Mouse (Mus musculus) heart, adult 2 months (tissue): Measurements from ENCODE around the gene Gm20388.

ENCODE experiments used
- CTCF ChIP-seq: fragments of 200-600 bp; IDR thresholded peaks from 2 replicates; pipeline ENCODE4 v1.8.1; 2022; ENCODE audit warnings: antibody characterized with exemption, mild to moderate bottlenecking, moderate library complexity
- EP300 ChIP-seq: fragments of 200-500 bp; IDR thresholded peaks from 2 replicates; pipeline ENCODE4 v1.6.1; 2011; ENCODE audit warnings: low read depth, low read length, control low read depth; ENCODE audit not compliant: insufficient read depth
- POLR2A ChIP-seq: fragments of 200-500 bp; IDR thresholded peaks from 2 replicates; pipeline ENCODE4 v1.6.1; 2011; ENCODE audit warnings: mild to moderate bottlenecking, low read depth, low read length, control low read depth; ENCODE audit not compliant: insufficient read depth

DNA sequence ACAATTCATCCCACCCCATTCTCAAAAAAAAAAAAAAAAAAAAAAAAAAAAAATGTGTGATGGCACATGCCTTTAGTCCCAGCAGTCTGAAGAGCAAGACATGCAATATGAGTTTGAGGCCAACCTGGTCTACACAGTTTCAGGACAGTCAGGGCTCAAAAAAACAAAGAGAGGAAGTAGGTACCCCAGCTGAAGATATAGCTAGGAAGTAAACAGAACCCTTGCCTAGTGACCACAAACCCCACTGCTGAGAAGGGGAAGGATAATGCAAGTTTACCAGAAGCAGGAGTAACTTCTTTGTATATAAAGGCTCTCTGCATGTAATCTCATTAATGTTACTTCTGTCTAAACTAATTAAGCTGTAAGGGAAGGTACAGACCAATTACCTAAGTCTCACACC, 3122.1 kb downstream of the Gm20388 start:
- no peak for TF ChIP-seq CTCF
- no peak for TF ChIP-seq POLR2A
- no peak for TF ChIP-seq EP300
